Mouse (Mus musculus) megakaryocyte progenitor cell, adult 5-6 weeks (primary cell): ENCODE data around the gene Rnf121. TPM values are rescaled to one million over a fixed set of nuclear protein-coding genes. Genes with fewer than 3 reads are reported as not detected.

Source experiments
- ATAC-seq: replicated peaks from 2 replicates; pipeline ENCODE4 v1.8.0; 2016; ENCODE audit warnings: mild to moderate bottlenecking, moderate TSS enrichment, inconsistent platforms; ENCODE audit not compliant: poor library complexity
- total RNA-seq, 2 experiments: library from RNA; stranded (forward) in 1 of 2; stranded (reverse) in 1 of 2; fragments of 157-497, 149-512 nt in 1 of 2; fragments of 200-1000 nt in 1 of 2; gene quantifications; 2 replicates each; pipeline versions ENCODE4 v1.2.3 to v1.2.4; 2015 to 2017

Gene Rnf121
- total RNA-seq (2015) (11.3 and 12.2 TPM in 2 replicates), total RNA-seq (2017) (7.1 and 12.7 TPM in 2 replicates)

DNA sequence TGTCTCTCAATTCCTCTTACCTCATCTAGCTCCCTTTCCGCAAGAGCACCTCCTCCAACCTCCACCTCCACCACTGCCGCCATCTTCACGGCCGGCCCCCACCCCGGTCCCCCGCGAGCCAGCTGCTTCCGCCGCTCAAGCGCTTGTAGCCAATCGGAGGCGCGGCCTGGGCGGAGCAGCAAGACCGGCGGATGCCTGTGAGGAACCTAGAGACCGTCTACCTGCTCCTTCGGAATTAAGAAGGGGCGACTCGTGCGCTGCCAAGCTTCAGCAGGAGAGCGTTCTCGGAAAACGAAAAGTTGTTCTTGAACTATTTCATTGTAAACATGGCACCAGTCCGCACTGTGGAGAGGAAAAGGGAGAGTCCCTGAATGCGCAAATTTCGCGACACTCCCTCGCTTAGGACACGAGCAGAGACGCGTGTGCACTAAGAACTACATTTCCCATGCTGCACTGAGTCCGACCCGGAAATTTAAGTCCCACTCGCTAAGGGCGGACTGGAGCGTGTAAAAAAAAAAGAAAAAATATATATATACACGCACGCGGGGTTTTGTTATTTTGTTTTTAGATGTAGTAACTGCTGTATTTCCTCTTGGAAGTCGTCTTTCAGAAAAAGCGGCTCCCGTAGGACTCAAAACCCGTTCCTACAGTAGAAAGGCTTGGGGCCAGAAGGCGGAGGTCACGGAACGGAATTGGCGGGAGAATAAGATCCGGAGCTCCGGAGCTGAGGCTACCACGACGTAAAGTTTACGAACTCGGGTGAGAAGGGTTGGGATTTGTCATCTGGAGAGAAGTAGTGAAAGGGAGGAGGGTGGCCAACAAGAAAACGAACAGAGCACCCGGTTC, at the start of gene Rnf121, which contains the start of the genes Xndc1 and Xntrpc:
TSS of gene Rnf121 (minus strand) at position 424 of the 846 bp plus-strand sequence.
TSS of gene Xndc1 (plus strand) at position 466 of the 846 bp plus-strand sequence.
TSS of gene Xntrpc (plus strand) at position 668 of the 846 bp plus-strand sequence.
- ATAC-seq, result peak; percentile 95

DNA sequence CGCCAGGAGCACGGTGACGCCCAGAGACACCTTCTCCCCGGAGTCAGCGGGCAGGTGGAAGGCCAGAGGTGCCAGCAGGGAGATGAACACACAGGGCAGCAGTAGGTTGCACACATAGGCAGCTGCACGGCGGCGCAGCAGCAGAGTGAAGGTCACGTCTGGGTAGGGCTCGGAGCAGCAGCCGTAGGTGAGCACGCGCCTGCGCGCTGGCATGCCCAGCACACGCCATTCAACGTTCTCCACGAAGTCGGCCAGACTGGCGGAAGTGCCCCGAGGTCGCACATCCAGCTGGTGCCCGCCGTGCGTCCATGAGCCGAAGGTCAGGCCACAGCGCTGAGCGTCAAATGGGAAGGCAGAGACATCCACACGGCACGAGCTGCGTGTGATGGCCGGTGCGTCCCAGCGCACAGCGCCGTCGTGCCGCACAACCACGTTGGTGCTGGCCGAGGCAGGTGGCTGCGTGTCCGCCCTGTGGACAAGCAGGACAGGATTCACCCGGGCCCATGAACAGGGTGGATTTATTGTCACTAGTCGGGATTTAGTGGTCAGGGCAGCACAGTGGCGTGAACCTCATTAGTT, 48.0 kb upstream of the Rnf121 start:
- ATAC-seq, result no peak

DNA sequence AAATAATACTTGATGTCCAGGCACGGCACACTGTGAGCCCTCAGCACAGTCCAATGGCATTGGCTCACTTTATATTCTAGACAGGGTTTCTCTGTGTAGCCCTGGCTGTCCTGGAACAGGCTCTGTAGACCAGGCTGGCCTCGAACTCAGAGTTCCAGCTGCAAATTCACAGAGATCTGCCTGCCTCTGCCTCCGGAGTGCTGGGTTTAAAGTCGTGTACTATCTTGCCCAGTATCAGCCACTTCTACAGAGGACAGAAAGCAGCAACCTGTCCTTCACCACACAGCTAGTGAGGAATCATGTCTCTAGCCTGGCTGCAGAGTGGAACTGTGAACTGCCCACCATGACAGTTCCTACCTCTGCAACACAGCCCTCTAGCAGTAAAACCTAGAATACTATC, 44.5 kb upstream of the Rnf121 start:
- ATAC-seq, result no peak

DNA sequence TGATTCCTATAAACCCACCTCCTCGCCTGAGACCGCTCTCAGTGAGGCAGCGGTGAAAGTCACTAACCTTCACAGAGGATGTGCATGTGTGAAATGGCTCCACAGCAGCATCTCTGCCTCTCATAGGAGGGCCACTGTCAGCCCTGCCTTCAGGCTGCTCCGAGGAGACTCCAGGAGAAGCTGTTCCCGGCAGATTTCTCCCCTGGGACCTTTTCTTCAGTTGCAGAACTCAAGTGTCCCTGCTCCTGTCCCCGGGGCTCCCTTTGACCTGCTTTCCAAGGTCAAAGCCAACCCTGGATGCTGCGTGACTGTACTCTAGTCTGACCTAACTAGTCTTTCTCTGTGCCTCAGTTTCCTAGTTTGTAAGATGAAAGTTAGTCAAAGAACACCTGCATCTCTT, 43.9 kb upstream of the Rnf121 start, which contains the start of gene Art5:
TSS of gene Art5 (minus strand) at position 319 of the 400 bp plus-strand sequence.
- no peak for ATAC-seq

DNA sequence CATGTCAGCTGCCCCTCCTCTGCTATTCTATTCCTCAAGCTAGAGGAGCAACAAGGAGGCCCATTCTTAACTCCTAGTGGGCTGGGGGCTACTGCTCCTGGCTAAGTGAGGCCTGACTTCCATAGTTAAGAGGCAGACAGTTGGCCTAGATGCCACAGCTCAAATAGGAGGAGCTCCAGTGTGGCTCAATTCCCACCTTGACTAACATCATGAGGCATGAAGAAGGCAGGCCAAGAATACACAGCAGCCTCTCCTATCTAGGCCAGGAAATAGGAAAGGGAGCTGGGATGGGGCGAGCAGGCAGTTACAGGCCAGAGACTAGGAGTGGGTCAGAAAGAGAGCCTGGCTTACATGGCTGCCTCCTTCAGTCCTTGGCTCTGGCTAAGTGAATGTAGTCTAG, 42.9 kb upstream of the Rnf121 start:
- no peak for ATAC-seq

DNA sequence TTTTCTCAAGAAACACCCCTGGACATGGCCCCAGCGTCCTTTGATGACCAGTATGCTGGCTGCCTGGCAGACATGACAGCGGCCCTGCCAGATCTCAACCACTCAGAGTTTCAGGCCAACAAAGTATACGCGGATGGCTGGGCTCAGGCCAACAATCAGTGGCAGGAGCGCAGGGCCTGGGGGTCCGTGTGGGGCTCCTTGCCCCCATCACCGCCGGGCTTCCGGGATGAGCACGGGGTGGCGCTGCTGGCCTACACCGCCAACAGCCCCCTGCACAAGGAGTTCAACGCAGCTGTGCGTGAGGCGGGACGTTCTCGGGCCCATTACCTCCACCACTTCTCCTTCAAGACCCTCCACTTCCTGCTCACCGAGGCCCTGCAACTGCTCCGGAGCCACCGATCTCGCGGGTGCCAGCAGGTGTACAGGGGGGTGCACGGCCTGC, 41.5 kb upstream of the Rnf121 start:
- peak; percentile 35 for ATAC-seq

DNA sequence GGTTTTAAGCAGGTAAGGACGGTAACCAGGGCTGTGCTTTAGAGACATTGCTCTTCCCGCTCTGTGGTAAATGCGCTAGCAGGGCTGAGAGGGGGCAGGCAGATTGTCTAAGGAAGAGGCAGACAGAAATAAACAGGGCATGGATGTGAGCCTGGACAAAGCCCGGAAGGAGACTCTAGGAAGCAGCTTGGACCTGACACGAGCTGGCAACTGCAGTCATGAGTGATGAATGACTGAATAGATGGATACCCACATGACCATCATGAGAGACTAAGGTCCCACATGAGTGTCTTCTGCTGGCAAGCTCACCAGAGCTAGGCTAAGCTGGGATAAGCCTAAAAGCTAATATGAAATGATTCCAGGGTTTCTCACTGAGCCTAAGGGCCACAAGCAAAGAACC, 38.9 kb upstream of the Rnf121 start:
- no peak for ATAC-seq

DNA sequence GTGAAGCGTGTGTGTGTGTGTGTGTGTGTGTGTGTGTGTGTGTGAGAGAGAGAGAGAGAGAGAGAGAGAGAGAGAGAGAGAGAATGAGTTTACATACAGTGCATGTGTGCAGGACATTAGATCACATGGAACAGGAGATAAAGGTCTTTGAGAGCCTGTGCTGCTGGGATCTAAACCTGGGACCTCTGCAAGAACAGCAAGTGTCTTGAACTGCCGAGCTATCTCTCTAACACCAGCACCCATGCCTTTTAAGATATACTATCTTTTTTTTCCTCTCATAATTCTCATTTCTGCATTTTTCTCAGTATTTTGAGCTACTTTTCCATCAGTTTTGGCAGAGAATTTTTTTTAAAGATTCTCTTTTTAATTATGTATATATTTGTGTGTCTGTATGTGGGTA, 38.3 kb upstream of the Rnf121 start:
- peak; percentile 70 for ATAC-seq

DNA sequence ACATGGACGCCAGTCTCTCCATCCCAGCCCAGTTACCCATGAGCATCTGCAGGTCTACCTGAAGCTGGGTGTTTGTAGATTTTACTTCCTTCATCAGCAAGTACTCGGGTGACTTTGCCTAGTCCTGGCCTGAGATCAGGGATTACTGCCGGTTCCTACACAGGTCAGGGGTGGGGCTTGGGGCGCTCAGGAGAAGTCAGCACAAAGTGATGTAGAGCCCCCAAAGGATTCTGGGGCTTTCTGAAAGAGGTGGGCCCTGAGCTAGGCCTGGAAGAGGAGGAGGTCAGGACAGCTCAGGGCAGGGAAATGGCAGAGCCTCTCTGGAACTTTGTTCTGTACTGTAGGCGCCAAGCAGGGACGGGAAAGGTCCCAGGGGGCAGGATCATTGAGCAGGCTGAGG, 37.4 kb upstream of the Rnf121 start:
- ATAC-seq, result no peak

DNA sequence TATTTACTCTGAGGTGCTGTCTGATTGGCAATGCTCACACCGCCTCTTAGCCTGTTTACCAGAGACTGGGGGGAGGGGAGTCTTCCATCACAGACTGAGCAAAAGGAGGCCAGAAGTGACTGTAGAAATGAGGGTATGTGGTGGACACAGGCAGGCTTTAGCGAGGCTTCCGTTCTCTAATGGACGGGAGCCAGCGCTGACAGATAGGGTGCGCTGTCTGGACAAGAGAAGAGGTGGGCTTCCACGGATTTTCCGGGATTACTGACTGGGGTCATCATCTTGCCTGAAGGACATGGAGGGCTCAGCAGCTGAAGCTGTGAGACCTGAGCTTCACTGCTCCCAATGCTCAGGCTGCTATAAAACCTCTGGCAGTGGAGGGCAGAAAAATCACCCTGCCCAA, 37.0 kb upstream of the Rnf121 start:
- ATAC-seq, result no peak

DNA sequence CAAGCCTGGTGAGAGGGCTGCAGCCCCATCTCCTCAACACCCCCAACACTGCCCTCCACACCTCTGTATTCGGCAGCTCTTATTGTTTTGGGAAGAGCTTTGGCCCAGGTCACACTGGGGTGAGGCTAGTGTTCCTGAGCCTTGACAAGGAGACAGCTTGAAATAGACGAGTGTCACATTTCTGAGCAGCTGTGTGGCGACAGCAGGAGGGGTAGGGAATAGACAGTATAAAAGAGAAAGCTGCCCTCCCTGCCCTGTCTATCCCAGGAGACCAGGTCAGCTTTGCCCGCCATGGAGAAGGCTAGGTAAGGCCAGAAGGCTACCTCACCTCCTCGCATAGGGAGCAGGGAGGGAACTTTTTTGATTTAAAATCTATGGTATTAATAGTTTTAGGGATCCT, 36.2 kb upstream of the Rnf121 start, which contains the start of gene Art1:
TSS of gene Art1 (plus strand) at position 257 of the 400 bp plus-strand sequence.
- no peak for ATAC-seq

DNA sequence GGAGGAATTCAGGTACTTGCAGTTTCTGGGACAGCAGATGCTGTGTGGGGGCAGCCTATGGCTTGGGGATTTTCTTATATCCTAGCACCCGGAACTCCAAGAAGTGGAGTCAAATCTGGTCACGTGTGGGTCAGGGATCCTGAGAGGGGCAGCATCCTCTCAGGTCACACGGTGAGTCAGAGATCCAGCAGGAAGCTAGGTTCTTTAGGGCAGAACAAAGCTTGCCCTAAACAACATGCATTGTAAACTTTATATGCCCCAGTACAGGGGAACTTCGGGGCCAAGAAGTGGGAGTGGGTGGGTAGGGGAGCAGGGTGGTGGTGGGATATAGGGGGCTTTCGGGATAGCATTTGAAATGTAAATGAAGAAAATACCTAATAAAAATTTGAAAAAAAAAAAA, 35.6 kb upstream of the Rnf121 start:
- ATAC-seq, result no peak

DNA sequence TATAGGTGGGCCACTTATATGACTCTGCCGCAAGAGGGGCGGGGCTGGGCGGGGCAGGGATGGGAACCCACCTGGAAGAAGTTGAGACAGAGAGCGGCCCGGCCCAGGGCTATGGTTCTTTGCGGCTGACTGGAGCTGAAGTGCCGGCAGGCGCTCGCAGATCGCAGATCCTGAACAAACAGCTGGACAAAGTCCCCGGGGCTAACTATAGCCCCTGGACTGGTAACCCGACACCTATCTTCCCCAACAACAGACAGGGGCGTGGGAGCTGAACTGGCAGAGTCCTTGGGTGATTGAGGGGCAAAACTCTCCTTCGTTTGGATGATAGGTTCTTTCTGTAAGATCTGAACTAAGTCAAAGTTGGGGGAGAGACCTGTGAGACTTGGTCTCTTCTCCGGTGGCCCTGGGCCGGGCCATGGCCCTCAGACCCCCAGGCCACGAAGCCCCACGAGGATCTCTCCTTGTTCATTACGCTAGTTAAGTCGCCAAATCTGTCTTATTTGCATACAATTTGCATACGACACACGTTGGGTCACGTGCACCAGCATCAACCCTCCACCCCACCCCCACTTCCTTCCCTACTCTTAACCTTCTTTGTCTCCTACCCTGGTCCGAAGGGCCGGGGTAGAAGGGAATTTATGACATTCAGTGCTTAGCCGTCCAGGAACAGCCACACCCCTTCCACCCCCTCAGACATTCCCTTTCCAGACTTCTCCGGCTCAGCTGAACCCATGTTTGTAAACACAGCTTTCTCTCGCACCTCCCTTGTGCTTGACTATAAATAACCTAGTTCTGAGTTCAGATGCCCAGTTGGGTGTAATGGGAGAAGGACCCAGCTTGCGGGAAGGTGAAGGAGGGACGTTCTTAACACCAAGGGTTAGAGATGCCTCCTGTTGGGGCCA, 34.7 kb upstream of the Rnf121 start:
- peak; percentile 78 for ATAC-seq

DNA sequence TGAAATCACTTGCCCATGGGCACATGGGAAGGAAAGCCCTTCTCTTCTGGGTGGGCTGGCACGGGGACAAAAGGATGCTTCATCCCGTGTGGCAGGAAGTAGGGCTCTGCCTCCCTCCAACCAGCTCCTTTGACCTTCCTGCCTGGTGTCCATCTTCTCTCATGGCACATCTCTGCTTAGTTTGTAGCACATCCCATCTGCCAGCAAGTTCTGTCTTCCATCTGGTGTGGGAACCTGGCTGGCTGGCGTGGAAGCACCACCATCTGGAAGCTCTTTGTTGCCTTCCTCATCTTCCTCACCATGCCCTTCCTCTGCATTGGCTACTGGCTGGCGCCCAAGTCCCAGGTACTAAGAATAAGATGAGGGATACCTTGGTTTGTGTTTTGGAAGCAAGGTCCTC, 22.1 kb upstream of the Rnf121 start:
- no peak for ATAC-seq

DNA sequence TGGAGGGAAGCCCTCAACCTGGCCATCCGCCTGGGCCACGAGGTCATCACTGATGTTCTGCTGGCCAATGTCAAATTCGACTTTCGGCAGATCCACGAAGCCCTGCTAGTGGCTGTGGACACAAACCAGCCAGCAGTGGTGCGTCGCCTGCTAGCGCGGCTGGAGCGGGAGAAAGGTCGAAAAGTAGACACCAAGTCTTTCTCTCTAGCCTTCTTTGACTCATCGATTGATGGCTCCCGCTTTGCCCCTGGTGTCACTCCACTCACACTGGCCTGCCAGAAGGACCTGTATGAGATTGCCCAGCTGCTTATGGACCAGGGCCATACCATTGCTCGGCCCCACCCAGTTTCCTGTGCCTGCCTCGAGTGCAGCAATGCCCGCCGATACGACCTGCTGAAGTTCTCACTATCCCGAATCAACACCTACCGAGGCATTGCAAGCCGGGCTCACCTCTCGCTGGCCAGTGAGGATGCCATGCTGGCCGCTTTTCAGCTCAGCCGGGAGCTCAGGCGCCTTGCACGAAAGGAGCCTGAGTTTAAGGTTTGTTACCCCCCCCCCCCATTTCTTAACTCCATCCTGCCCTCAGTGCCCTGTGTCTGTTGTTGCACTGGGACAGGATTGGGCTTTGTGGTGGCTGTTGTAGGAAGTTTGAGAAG, 18.9 kb upstream of the Rnf121 start:
- no peak for ATAC-seq

DNA sequence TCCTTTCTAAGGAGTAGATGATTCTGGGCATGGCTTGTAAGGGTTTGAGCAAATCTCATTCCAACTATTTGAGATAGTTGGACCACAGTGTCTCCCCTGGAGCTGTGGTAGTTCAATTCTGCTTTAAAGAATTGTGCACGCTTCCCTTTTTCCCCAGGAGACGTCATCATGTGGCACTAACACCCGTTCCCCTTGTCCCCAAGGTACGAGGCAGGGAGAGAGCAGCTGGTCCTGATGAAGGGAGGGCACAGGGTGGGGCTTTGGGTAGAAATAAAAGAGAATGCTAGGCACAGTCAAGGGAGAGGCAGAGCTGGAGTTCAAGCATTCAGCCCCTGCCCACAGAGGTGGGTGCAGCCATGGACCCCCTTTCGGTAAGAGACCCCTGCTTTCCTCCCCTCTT, 17.5 kb upstream of the Rnf121 start, which contains the start of gene Trpc2:
TSS of gene Trpc2 (plus strand) at position 301 of the 400 bp plus-strand sequence.
- no peak for ATAC-seq

DNA sequence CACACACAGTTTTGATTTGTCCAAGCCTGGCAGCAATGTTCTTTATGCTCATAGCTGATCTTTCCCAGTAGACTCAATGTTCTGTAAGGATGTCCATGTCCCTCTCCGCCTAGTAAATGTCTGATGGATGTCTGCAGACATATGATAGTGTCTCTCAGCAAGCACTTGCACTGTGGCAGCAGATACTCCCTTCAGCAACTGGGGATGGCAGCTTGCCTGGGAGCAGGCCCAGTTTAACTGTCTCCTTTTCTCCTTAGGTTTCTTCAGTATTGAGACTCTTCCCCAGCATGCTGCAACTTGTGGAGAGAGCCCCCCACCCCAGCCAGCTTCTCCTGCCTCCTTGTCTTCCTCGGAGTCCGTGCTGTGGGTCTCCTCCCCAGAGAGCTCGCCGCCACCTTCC, 16.5 kb upstream of the Rnf121 start:
- no peak for ATAC-seq

DNA sequence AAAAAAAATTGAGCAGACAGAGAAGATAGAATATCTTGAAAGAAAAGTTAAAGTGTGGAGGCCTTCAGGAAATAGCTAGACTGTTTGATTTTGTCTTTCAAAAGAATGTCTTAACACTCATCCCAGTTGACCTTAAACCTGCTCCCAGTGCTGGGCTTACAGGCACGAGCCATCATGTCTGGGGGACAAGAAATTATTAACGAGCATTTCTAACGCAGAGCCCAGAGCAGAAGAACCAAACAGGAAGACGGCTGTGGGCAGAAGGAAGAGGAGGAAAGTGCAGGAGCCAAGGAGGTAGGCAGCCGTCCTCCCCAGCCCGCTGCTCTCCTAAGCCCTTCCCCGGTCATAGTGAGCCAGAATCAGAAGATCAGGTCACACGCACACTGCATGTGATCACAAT, 15.0 kb upstream of the Rnf121 start:
- no peak for ATAC-seq

DNA sequence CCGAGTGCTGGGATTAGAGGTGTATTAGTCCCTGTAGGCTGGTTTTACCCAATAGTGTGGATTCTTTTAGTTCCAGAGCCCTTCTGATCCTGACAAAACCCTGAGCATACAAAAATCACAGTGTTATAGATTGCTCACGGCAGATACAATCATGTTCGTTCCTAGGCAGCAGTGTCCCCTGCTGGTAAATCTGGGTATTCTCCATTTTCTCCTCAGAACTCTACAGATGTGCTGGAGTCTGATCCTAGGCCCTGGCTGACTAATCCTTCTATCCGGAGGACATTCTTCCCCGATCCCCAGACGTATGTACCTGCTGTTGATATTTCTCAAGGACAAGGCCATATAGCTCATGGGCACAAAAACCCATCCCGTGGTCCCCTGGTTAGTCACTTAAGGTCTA, 13.2 kb upstream of the Rnf121 start:
- ATAC-seq, result peak; percentile 74

DNA sequence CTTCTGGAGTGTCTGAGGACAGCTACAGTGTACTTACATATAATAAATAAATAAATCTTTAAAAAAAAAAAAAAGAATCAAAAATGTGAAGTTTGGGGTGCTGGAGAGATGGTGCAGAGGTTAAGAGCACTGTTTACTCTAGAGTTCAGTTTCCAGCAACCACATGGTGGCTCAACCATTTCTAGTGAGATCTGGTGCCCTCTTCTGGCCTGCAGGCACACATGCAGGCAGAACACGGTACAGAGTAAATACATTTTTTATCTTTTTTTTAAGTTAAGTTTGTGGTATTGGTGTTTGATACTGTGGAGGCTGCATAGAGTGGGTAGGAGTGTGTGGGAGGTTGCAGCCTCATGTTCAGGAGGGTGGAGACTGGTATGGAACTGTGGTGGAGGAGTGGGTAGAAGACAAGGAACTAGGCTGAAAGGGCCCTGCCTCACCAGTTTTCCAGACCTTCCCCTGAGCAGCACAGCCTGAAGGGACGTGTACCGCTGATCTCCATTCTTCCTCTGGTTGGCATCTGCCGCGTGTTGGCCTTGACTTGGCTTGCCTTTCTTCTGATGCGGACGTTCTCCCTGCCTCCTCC, 11.5 kb upstream of the Rnf121 start:
- ATAC-seq, result peak; percentile 90
